Mouse (Mus musculus) kidney, adult 2 months (tissue): ENCODE data around the gene Akap2. TPM values are rescaled to one million over a fixed set of nuclear protein-coding genes. Genes with fewer than 3 reads are reported as not detected.

Experiments used
- DNase-seq: peaks from one replicate; pipeline ENCODE4 v3.0.0; 2021
- H3K27ac ChIP-seq: fragments of 200-500 bp; 2 replicates; pipeline ENCODE4 v1.5.1; 2012; ENCODE audit warnings: low read depth, low read length, control low read depth, inconsistent platforms; ENCODE audit not compliant: insufficient read depth
- H3K27me3 ChIP-seq: fragments of 200-500 bp; replicated peaks from 2 replicates; pipeline ENCODE4 v1.6.1; 2012; ENCODE audit warnings: mild to moderate bottlenecking, moderate library complexity, low read length, inconsistent platforms; ENCODE audit not compliant: control insufficient read depth, insufficient read depth
- H3K36me3 ChIP-seq: fragments of 200-500 bp; 2 replicates; pipeline ENCODE4 v1.6.1; 2012; ENCODE audit warnings: mild to moderate bottlenecking, moderate library complexity, low read length, inconsistent platforms; ENCODE audit not compliant: control insufficient read depth, insufficient read depth
- H3K4me1 ChIP-seq: fragments of 200-500 bp; 2 replicates; pipeline ENCODE4 v1.6.1; 2011; ENCODE audit warnings: low read length; ENCODE audit not compliant: control insufficient read depth, insufficient read depth
- H3K4me3 ChIP-seq: fragments of 200-500 bp; 2 replicates; pipeline ENCODE4 v1.5.1; 2011; ENCODE audit warnings: mild to moderate bottlenecking, low read depth, low read length, control low read depth; ENCODE audit not compliant: insufficient read depth
- CTCF ChIP-seq: fragments of 200-500 bp; conservative IDR thresholded peaks from 2 replicates; pipeline ENCODE4 v1.5.1; 2011; ENCODE audit warnings: low read depth, mild to moderate bottlenecking, control low read depth, low read length, moderate library complexity, mixed read lengths; ENCODE audit not compliant: insufficient read depth, insufficient read length
- POLR2A ChIP-seq: fragments of 200-500 bp; IDR thresholded peaks from one replicate; pipeline ENCODE4 v1.6.1; 2011; ENCODE audit warnings: low read depth, low read length, control low read depth
- whole genome bisulfite sequencing: fragments of 180-500 bp; shearing (Covaris S2); methylation state at CpG from one replicate; pipeline ENCODE4 v1.1.7; 2018; 5-methylcytosine and 5-hydroxymethylcytosine counted together
- polyA plus RNA-seq: library from polyadenylated mRNA; depleted of rRNA; stranded (reverse); fragments of >200 nt; gene quantifications from 2 replicates; pipeline ENCODE4 v1.2.3, GENCODE M21; 2012

The Akap2 gene
- polyA plus RNA-seq, 1 experiment: 126 TPM

DNA sequence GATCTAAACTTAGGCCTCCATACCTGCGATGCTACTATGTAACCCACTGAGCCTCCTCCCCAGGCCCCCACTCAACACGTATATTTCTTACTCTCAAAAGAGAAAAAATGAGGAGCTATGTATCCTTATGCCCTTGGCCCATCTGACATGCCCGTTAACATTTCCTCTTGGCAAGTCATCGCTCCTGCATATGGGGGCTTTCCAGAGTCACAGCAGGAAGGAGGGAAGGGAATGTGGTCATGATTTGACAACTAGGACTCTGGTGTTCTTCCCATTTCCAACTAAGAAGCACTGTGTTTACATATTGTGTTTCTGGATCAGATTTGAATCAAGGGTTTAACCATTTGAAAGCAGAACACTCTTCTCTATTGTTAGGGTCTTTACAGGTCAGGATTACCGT is 15.9 kb upstream of the Akap2 start:
- Histone ChIP-seq H3K4me3 (no peak overlapping the region), H3K27ac (no peak overlapping the region), H3K27me3 (no peaks in the 10 kb centered on the region), H3K4me1 (no peaks in the 10 kb centered on the region), H3K36me3 (no peaks in the 10 kb centered on the region)
- DNase-seq: no peak
- WGBS: 87% methylated on average over 5 of the region's 5 CpGs
- TF ChIP-seq CTCF (no peak), POLR2A (no peak)

DNA sequence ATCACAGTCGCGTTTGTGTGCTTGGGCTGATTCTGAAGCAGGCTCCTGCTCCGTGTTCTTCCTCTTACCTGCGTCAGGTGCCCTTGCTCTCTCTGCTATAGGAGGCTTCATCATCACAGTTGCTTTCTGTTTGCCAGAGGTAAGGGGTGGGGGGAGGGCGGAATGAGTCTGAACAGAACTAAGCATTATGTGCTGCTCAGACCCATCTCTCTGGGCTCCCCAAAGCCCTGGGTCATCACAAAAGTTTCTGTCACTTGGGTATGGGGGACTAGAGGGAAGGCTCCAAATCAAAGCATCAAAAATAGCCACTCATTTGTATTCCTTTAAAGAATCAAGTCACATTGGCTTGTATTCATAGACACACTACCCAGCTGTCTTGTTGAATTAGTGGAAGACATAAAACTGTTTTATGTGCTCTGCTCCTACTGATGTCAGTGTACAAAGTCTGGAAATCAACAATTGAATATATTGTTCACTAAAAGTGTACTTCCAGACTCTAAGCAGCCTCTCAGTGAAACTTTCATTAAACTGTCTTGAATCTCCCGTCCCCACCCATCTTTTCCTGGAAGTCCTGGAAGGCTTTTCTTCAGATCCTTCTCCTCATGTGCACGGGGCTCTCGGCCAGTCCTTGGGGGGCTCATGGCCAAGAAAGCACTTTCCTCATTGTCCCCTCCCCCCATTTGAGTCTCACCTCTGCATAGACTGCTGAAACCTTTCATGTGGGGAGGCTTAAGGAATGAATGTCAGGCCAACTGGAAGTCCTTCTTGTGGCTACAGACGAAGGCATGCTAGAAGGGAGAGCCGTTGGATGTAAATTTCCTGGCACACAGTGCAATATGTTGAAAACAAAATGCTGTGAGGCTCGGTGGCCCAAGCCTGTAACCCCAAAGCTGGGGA is 13.6 kb upstream of the Akap2 start:
- Histone ChIP-seq H3K27ac (no peak overlapping the region; the same call in 1 of the 2 replicates), H3K27me3 (no peaks in the 10 kb centered on the region), H3K4me1 (no peaks in the 10 kb centered on the region), H3K36me3 (no peaks in the 10 kb centered on the region), H3K4me3 (no peak overlapping the region)
- no peak for DNase-seq
- TF ChIP-seq CTCF (no peak), POLR2A (no peak)
- WGBS: 61% methylated on average over 11 of the region's 11 CpGs

DNA sequence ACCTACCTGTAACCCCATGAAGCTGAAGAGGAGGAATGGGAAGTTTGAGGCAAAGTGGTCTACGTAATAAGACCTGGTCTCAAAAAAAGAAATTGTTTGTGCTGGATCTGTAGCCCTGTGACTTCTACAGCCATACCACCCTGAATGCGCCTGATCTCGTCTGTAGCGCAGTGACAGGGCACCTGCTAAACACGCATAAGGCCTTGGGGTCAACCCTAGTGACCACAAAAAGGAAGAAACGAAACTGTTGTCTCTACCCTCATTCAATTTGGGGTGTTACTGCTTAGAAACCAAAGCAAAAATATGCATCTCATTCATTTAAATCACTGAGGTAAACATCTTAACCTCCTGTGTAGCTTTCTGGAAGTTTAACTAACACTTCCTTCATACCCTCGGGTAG is 12.9 kb upstream of the Akap2 start:
- Histone ChIP-seq H3K4me1 (no peaks in the 10 kb centered on the region), H3K27ac (no peak overlapping the region), H3K27me3 (no peaks in the 10 kb centered on the region), H3K4me3 (no peak overlapping the region), H3K36me3 (no peaks in the 10 kb centered on the region)
- DNase-seq: no peak
- TF ChIP-seq POLR2A (no peak), CTCF (no peak)
- WGBS: 92% methylated on average over 7 of the region's 7 CpGs

DNA sequence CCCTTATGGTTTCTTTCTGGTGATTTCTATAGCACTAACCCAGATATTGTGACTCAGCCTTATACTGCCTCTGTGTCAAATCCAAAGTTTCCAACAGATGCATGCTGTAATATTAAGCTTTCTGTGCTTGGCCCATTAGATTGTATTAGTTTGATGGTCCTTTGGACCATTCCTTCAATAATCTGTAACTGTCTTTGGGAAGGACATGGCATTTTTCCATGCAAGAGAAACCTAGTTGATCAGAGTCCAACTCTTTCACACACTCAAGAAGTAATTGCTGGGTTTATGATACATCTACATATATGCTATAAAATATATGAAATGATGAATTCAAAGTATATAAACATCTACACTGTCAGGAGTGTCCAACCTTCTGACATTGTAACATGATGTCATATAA is 1.6 kb upstream of the Akap2 start:
- Histone ChIP-seq H3K4me3 (no peak overlapping the region), H3K27me3 (no peaks in the 10 kb centered on the region), H3K27ac (no peak overlapping the region), H3K36me3 (no peaks in the 10 kb centered on the region), H3K4me1 (peaks cover 3% of the 10 kb centered on the region; the same call in 1 of the 2 replicates)
- TF ChIP-seq POLR2A (no peak), CTCF (no peak)
- DNase-seq: peak; percentile 59

DNA sequence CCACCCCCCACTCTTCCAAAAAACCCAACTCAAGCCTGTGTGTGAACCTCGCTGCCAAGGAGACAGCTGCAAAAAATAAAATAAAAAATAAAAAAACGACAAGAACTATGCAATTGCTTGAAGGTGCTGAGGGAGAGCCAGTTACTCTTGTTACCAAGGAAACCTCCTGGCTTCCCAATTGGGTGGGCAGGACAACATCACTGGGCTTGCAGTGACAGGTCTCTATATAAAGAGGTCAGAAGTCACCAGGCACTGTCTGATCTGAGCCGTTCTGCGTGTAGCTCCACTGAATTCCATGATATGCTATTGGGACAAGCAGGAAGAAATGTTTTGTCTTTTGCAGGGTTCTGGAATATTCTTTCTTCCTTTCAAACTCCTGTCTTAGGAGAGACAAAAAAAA is 722 bp upstream of the Akap2 start:
- Histone ChIP-seq H3K27ac (peak overlapping the region; percentile 74), H3K36me3 (no peaks in the 10 kb centered on the region), H3K27me3 (no peaks in the 10 kb centered on the region), H3K4me3 (no peak overlapping the region), H3K4me1 (peaks cover 3% of the 10 kb centered on the region; the same call in 1 of the 2 replicates)
- DNase-seq: no peak
- WGBS: 45% methylated on average over 4 of the region's 4 CpGs
- TF ChIP-seq CTCF: no peak
- TF ChIP-seq POLR2A: no peak

DNA sequence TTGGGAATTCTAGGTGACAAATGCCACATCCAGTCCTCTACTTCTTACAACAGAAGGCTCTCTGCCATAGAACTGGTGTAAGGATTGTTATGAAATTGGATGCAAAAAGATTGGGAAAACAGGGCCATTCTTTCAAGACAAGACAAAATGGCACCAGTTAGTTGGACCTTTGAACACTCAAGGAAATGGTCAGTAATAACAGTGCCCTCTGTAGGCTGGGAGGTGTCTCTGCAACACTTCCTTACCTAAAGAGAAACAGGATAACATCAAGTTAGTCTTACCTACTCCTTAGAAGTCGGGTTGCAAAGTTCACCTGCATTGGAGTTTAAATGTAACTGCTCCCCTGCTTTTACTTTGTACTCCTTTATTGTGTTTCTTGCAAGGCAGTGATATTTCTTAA is 1.9 kb downstream of the Akap2 start:
- TF ChIP-seq CTCF: no peak
- no peak for TF ChIP-seq POLR2A
- 79% methylated on average over 1 of the region's 1 CpGs for WGBS
- H3K4me1 ChIP-seq: peaks cover 3% of the 10 kb centered on the region; the same call in 1 of the 2 replicates

DNA sequence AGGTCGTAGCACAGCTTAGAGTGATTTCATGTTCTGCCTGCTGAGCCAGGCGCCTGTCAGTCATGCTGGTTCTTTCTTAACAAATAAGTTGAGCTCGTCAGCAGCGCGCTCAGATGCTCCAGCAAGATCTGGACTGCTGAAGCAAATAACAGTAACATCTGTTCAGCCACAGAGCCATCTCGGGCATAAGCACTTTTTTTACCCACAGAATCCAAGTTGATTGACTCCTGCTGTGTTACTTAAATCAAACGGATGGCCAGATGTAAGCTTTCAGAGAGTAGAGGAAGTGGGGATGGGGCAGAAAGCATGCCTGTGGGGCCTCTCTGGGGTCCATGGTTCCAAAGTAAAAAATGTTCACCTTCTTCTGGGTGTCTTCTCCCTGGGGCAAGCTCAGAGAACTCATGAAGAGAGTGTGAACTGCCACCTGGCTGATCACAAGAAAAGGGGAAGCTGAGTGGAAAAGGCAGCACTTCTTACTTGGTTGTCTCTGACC is 3.5 kb downstream of the Akap2 start:
- Histone ChIP-seq H3K36me3 (no peaks in the 10 kb centered on the region), H3K27ac (no peak overlapping the region), H3K4me3 (no peak overlapping the region), H3K4me1 (peaks cover 3% of the 10 kb centered on the region; the same call in 1 of the 2 replicates), H3K27me3 (no peaks in the 10 kb centered on the region)
- no peak for TF ChIP-seq POLR2A
- no peak for TF ChIP-seq CTCF
- DNase-seq: no peak
- 55% methylated on average over 7 of the region's 7 CpGs for WGBS

More for the DNA sequence above, 1.9 kb downstream of the Akap2 start:
- no peaks in the 10 kb centered on the region for H3K36me3 ChIP-seq
- no peak overlapping the region for H3K27ac ChIP-seq
- no peak for DNase-seq
- H3K27me3 ChIP-seq: no peaks in the 10 kb centered on the region
- H3K4me3 ChIP-seq: no peak overlapping the region
